Mouse (Mus musculus): Measurements from ENCODE around the gene Slc15a2.

Slc15a2 gene

DNA sequence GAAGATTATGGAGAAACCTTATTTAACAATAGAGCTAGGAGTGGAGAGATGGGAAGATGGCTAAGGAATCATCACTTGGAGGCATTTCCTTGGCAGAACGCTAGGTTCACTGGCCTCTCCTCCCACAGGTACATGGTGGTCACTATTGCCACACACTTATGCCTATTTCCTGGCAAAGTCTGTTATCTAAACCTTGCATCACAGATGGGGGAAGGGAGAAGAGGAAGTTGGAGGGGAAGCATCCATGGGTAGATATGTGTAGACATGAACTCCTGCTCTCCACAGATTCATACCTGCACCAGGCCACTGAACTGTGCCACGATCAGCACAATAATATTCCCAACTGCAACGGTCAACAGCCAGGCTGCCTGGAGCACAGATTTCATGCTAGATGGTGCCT lies 32.8 kb downstream of the Slc15a2 start:
- no peak for DNase-seq (ENCODE audit: low spot score)

GRCm38 (mm10) chr16:36747767-36748166 lies 37.0 kb downstream of the Slc15a2 start:
- no peak for DNase-seq (ENCODE audit: low spot score)

- no peak for DNase-seq (ENCODE audit: low spot score)
Measured at GRCm38 (mm10) chr16:36747068-36747467, 37.7 kb downstream of the Slc15a2 start.

GRCm38 (mm10) chr16:36743580-36743979 lies 41.2 kb downstream of the Slc15a2 start:
- DNase-seq (ENCODE audit: low spot score), result no peak

GRCm38 (mm10) chr16:36739404-36739930 lies 45.3 kb downstream of the Slc15a2 start:
- no peak for DNase-seq (ENCODE audit: low spot score)

GRCm38 (mm10) chr16:36735421-36735820 lies 49.3 kb downstream of the Slc15a2 start:
- DNase-seq (ENCODE audit: low spot score), result no peak

DNA sequence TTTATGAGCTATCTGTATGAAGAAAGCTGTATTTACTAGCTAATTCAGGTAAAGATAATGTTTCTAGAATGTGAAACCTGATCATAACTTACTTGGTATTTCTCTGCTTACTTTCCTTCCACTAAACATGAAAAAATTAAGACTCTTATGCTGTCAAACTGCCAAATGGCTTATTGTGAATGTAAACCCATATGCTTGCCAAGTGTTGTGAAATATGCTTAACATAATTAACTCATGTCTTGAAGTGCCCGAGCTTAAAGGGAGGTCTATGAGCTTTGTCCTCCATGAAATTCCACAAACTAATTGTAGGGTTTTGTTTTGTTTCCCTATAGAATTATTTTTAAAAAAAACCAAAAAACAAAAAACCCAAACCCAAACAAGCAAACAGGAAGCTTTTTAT lies 50.9 kb downstream of the Slc15a2 start:
- no peak for DNase-seq (ENCODE audit: low spot score)

- no peak for DNase-seq (ENCODE audit: low spot score)
Measured at GRCm38 (mm10) chr16:36732572-36732971, 52.2 kb downstream of the Slc15a2 start.

DNA sequence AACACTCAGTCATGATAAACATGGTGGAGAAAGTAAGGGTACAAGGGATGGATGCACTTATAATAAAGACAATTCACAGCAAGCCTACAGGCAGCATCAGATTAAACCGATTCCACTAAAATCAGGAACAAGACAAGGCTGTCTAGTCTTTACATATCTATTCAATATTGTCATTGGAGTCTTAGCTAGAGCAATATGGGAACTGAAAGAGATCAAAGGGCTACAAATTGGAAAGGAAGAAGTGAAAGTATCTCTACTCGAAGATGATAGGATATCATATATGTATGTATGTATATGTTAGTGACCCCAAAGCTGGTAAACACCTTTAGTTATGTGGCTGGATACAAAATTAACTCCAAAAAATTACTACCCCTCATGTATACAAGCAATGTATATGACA lies 55.8 kb downstream of the Slc15a2 start:
- DNase-seq (ENCODE audit: low spot score), result no peak

- no peak for DNase-seq (ENCODE audit: low spot score)
Measured at GRCm38 (mm10) chr16:36723880-36724443, 60.8 kb downstream of the Slc15a2 start.

- no peak for DNase-seq (ENCODE audit: low spot score)
Measured at GRCm38 (mm10) chr16:36722739-36723138, 62.0 kb downstream of the Slc15a2 start.

DNA sequence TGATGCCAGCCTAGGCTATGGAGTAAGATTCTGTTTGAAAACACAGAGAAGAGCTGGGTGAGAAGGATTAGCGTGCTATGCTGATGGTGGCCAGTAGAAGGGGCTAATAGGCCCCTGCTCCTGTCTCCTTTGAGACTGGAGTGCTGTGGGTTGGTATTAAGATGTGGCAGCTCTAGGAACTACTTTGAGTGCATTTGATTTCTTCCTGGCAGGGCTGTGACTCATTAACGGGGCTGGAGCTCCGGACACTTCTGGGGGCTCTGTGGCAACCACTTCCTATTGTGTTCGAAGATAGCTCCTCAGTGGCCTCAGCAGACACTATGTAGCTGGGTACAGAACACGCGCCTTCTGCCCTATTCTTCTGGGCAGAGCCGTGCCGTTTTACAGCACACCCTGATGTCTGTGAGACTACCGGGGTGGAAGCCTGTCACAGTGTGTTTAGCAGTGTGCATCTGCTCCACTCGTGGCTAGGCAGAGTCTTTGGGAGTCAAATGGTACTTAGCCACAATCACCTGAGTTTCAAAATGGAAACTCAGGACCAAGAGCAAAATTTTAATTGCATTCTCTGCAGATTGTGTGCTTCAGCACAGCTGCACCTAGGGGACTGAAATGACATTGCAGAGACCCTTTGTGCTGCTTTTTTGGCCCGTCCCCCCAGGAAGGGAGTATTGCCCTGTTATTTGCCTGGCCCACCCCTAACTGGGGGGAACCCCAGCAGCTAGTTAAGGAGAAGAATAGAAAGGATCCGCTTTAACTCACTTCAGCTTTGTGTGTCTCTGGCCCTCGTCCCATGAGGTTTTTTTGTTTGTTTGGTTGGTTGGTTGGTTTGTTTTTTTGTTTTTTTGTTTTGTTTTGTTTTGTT lies 64.3 kb downstream of the Slc15a2 start:
- DNase-seq (ENCODE audit: low spot score), result peak; percentile 8

GRCm38 (mm10) chr16:36718637-36719036 lies 66.1 kb downstream of the Slc15a2 start:
- DNase-seq (ENCODE audit: low spot score), result no peak

- no peak for DNase-seq (ENCODE audit: low spot score)
Measured at GRCm38 (mm10) chr16:36717481-36717880, 67.3 kb downstream of the Slc15a2 start.

- peak; percentile 23 for DNase-seq (ENCODE audit: low spot score)
Measured at GRCm38 (mm10) chr16:36711760-36712159, 73.0 kb downstream of the Slc15a2 start.

GRCm38 (mm10) chr16:36710794-36711193 lies 74.0 kb downstream of the Slc15a2 start:
- peak; percentile 36 for DNase-seq (ENCODE audit: low spot score)

DNA sequence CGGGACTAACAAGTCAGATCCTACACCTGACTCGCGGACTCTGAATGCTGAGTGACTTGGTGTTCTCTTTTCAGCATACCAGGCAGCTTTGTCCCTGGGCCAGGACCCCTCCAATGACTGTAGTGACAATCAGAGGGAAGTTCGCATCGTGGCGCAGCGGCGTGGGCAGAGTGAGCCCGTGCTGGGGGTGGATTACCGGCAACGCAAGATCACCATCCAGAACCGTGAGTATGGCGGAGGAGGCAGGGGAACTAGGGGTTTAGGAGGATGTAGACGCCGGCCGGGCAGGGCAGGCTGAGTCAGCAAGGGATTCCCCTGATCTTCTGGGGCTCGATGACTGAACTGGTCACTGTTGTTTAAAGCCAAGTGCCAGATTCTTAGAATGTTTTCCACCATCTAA lies 75.4 kb downstream of the Slc15a2 start:
- DNase-seq (ENCODE audit: low spot score), result peak; percentile 37

- peak; percentile 29 for DNase-seq (ENCODE audit: low spot score)
Measured at GRCm38 (mm10) chr16:36708751-36709150, 76.0 kb downstream of the Slc15a2 start.

DNA sequence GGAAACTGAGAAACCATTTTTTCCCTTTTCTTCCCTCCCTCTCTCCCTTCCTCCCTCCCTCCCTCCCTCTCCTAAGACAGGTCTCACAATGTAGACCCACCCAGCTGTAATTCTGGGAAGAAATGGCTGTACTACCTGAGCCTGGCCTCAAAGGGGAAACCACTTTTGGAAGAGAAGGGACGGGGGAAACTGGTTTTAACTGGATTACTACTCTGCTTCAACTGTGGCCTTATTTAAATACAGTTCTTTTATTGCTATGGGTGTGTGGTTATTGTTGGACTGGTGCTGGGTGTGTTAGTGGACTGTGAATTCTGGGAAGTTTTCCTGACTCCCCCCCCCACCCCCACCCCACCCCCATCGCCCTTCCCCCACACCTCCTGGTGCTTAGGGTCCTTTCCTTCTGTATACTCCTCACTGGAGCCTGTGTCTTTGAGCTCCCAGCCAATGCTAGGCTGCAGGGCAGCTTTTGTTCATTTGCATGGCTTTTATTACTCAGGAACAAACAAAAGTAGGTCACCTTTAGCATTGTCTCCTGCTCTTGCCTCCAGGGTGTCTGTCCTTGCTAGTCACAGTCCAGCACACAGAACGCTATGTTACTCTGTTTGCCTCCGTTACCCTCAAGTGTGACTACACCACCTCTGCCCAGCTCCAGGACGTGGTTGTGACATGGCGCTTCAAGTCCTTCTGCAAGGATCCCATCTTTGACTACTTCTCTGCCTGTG lies 76.9 kb downstream of the Slc15a2 start:
- DNase-seq (ENCODE audit: low spot score), result no peak

GRCm38 (mm10) chr16:36700484-36700883 lies 84.3 kb downstream of the Slc15a2 start:
- DNase-seq (ENCODE audit: low spot score), result no peak

All from T-cell, adult 2 months (primary cell).